Mouse (Mus musculus) forebrain, embryonic 13.5 days (tissue): ENCODE measurements around the gene Scaf11. TPM values are rescaled to one million over a fixed set of nuclear protein-coding genes. Genes with fewer than 3 reads are reported as not detected.

Source experiments
- ATAC-seq: fragments of 200-750 bp; cut with Nextera tagmentation; 2 replicates; pipeline ENCODE4 v1.8.0; 2017
- H3K27ac ChIP-seq: fragments of 300-500 bp; sonication (generic); 2 replicates; pipeline ENCODE4 v1.5.1; 2015; ENCODE audit warnings: inconsistent platforms, mild to moderate bottlenecking, moderate library complexity
- H3K27me3 ChIP-seq: fragments of 300-500 bp; sonication (generic); 2 replicates; pipeline ENCODE4 v1.6.1; 2015; ENCODE audit warnings: mild to moderate bottlenecking, inconsistent platforms
- H3K36me3 ChIP-seq: fragments of 300-500 bp; sonication (generic); 2 replicates; pipeline ENCODE4 v1.6.1; 2015; ENCODE audit warnings: mild to moderate bottlenecking, inconsistent platforms; ENCODE audit not compliant: poor library complexity, severe bottlenecking
- H3K4me1 ChIP-seq: fragments of 300-500 bp; sonication (generic); 2 replicates; pipeline ENCODE4 v1.6.1; 2015; ENCODE audit warnings: inconsistent platforms
- H3K4me2 ChIP-seq: fragments of 300-500 bp; sonication (generic); 2 replicates; pipeline ENCODE4 v1.6.1; 2015; ENCODE audit warnings: inconsistent platforms, mild to moderate bottlenecking, moderate library complexity
- H3K4me3 ChIP-seq: fragments of 300-500 bp; sonication (generic); 2 replicates; pipeline ENCODE4 v1.5.1; 2015; ENCODE audit warnings: mild to moderate bottlenecking, inconsistent platforms
- H3K9ac ChIP-seq: fragments of 300-500 bp; sonication (generic); 2 replicates; pipeline ENCODE4 v1.6.1; 2015; ENCODE audit warnings: mild to moderate bottlenecking, inconsistent platforms
- H3K9me3 ChIP-seq: fragments of 300-500 bp; sonication (generic); replicated peaks from 2 replicates; pipeline ENCODE4 v1.6.1; 2016; ENCODE audit warnings: inconsistent platforms
- WGBS: fragments of 180-500 bp; shearing (Covaris S2); methylation state at CpG from one replicate; pipeline ENCODE4 v1.1.7; 2015; 5-methylcytosine and 5-hydroxymethylcytosine counted together
- polyA plus RNA-seq: library from polyadenylated mRNA; unstranded; fragments of >200 nt; fragmentation: Nextera tagmentation; extraction: Ambion mirVana; gene quantifications from 2 replicates; pipeline ENCODE4 v1.2.1, GENCODE M21; 2015

The Scaf11 gene
- polyA plus RNA-seq, 1 experiment from 2014 or later, result 70.1 TPM

GRCm38 (mm10) chr15:96480822-96481221, 20.2 kb upstream of the Scaf11 start:
- WGBS, result 78% methylated on average over 3 of the region's 3 CpGs
- Histone ChIP-seq H3K27ac (no peak overlapping the region), H3K4me1 (no peaks in the 10 kb centered on the region), H3K36me3 (no peaks in the 10 kb centered on the region), H3K4me2 (no peak overlapping the region), H3K4me3 (no peak overlapping the region), H3K27me3 (no peaks in the 10 kb centered on the region), H3K9ac (no peak overlapping the region), H3K9me3 (no peaks in the 10 kb centered on the region)
- no peak for ATAC-seq

DNA sequence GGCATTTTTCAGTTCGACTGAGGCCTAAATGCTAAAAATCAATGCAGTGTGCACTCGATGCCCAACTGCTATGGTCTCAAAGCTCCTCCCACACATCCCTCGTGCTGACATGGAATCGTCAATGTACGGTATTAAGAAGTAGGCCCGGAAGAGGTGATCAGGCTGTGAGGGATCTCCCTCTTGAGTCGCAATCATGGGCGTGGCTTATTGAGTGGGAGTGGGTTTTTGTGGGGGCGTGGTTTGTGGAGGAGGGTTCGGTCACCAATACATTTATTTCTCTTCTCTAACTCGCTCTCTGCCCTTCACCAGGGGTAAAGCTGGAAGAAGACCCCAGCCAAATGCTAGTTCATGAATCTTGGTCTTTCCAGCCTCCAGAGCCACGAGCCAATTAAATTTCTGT, 17.4 kb upstream of the Scaf11 start:
- 91% methylated on average over 12 of the region's 12 CpGs for WGBS
- H3K4me3 ChIP-seq, result no peak overlapping the region
- H3K9ac ChIP-seq, result no peak overlapping the region
- no peak overlapping the region for H3K4me2 ChIP-seq
- no peaks in the 10 kb centered on the region for H3K9me3 ChIP-seq
- H3K27me3 ChIP-seq, result no peaks in the 10 kb centered on the region
- H3K4me1 ChIP-seq, result no peaks in the 10 kb centered on the region
- H3K36me3 ChIP-seq, result no peaks in the 10 kb centered on the region
- no peak overlapping the region for H3K27ac ChIP-seq
- no peak for ATAC-seq

- WGBS, result 7% methylated on average over 7 of the region's 7 CpGs
- ATAC-seq, result peak; percentile 70; the same call in 1 of the 2 replicates
Measured at GRCm38 (mm10) chr15:96476359-96476758, 15.7 kb upstream of the Scaf11 start.

DNA sequence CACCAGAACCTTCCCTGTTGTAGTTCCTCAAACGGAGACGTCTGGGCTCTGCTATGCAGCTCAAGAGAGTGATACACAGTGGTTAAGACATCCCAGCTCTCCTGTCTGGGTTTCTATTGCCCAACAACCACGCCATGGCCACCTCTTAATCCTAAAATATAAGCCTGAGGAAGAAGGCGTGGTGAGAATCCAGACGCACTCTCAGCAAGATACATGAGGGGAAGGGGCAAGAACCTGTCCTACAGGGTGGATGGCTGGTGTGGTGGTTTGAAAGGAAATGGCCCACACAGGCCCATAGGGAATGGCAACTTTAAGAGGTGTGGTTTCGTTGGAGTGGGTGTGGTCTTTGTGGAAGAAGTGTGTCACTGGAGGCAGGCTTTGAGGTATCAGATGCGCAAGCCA, 14.9 kb upstream of the Scaf11 start:
- WGBS, result 89% methylated on average over 7 of the region's 7 CpGs
- Histone ChIP-seq H3K9me3 (no peaks in the 10 kb centered on the region), H3K36me3 (no peaks in the 10 kb centered on the region), H3K27ac (no peak overlapping the region), H3K4me3 (no peak overlapping the region), H3K9ac (no peak overlapping the region), H3K27me3 (no peaks in the 10 kb centered on the region), H3K4me2 (no peak overlapping the region), H3K4me1 (no peaks in the 10 kb centered on the region)
- no peak for ATAC-seq

More at GRCm38 (mm10) chr15:96476359-96476758, 15.7 kb upstream of the Scaf11 start:
- no peak overlapping the region for H3K9ac ChIP-seq
- no peaks in the 10 kb centered on the region for H3K4me1 ChIP-seq
- H3K27ac ChIP-seq, result no peak overlapping the region
- H3K4me3 ChIP-seq, result no peak overlapping the region
- H3K4me2 ChIP-seq, result no peak overlapping the region
- no peaks in the 10 kb centered on the region for H3K36me3 ChIP-seq
- no peaks in the 10 kb centered on the region for H3K27me3 ChIP-seq
- H3K9me3 ChIP-seq, result no peaks in the 10 kb centered on the region

- H3K36me3 ChIP-seq, result no peaks in the 10 kb centered on the region
- no peaks in the 10 kb centered on the region for H3K9me3 ChIP-seq
- no peak overlapping the region for H3K27ac ChIP-seq
- WGBS, result 90% methylated on average over 20 of the region's 20 CpGs
- ATAC-seq, result no peak
- H3K4me2 ChIP-seq, result no peak overlapping the region
- no peak overlapping the region for H3K4me3 ChIP-seq
- no peak overlapping the region for H3K9ac ChIP-seq
- H3K27me3 ChIP-seq, result no peaks in the 10 kb centered on the region
- H3K4me1 ChIP-seq, result no peaks in the 10 kb centered on the region
Measured at GRCm38 (mm10) chr15:96474325-96474955, 13.8 kb upstream of the Scaf11 start.

- Histone ChIP-seq H3K4me1 (no peaks in the 10 kb centered on the region), H3K4me2 (no peak overlapping the region), H3K27ac (no peak overlapping the region), H3K9me3 (no peaks in the 10 kb centered on the region), H3K9ac (no peak overlapping the region), H3K4me3 (no peak overlapping the region), H3K36me3 (no peaks in the 10 kb centered on the region), H3K27me3 (no peaks in the 10 kb centered on the region)
- WGBS, result 92% methylated on average over 15 of the region's 15 CpGs
- no peak for ATAC-seq
Measured at GRCm38 (mm10) chr15:96473920-96474319, 13.3 kb upstream of the Scaf11 start.

GRCm38 (mm10) chr15:96468316-96468715, 7.7 kb upstream of the Scaf11 start:
- Histone ChIP-seq H3K4me1 (no peaks in the 10 kb centered on the region), H3K4me3 (no peak overlapping the region), H3K9ac (no peak overlapping the region), H3K27me3 (no peaks in the 10 kb centered on the region), H3K27ac (no peak overlapping the region), H3K36me3 (no peaks in the 10 kb centered on the region), H3K4me2 (no peak overlapping the region), H3K9me3 (no peaks in the 10 kb centered on the region; the same call in 1 of the 2 replicates)
- 89% methylated on average over 2 of the region's 2 CpGs for WGBS
- ATAC-seq, result no peak

DNA sequence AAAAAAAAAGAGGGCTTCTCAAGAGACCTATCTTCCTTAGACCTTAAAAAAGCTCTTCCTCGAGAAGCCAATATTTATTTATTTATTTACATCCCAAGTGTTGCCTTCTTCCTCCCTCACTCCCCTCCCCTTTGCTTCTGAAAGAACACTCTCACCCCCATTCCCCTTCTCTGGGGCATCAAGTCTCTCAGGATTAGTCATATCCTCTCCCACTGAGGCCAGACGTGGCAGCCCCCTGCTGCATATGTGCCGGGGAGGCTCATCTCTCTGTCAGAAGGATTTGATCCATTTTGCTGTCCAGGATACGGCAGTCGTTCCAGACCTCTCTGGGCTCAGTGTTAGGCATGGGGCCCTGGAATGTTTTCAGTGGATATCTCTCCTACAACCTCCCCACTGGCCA, 7.2 kb upstream of the Scaf11 start:
- Histone ChIP-seq H3K9ac (no peak overlapping the region), H3K4me3 (no peak overlapping the region), H3K4me2 (no peak overlapping the region), H3K36me3 (no peaks in the 10 kb centered on the region), H3K27ac (no peak overlapping the region), H3K4me1 (no peaks in the 10 kb centered on the region), H3K9me3 (no peaks in the 10 kb centered on the region; the same call in 1 of the 2 replicates), H3K27me3 (no peaks in the 10 kb centered on the region)
- 83% methylated on average over 5 of the region's 5 CpGs for WGBS
- ATAC-seq, result no peak

DNA sequence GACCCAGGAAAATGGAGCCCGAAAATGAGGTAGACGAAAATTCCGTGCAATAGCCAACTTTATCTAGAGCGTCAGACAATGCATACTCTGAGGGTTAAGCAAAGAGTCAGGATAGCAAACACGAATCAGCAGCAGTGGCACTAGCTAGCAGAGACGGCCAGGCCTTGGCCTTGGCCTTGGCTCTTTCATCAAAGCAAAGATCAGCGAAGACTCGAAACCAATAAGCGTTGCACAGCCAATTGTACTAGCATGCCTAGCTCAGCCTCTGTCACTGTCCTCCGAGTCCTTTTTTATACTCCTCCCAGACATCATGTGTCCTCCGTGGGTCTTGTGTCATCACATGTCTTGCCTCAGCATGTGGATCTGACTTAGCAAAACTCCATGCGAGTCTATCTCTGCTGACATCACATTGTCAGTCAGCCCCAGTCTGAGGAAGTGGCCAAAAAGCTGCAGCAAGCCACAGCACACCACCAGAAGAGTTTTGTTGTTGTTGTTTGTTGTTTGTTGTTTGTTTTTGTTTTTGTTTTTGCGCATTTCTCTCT, 5.8 kb upstream of the Scaf11 start:
- Histone ChIP-seq H3K4me3 (no peak overlapping the region), H3K9ac (no peak overlapping the region), H3K36me3 (no peaks in the 10 kb centered on the region), H3K27me3 (no peaks in the 10 kb centered on the region), H3K4me1 (peaks cover 8% of the 10 kb centered on the region), H3K4me2 (no peak overlapping the region), H3K9me3 (no peaks in the 10 kb centered on the region; the same call in 1 of the 2 replicates), H3K27ac (no peak overlapping the region)
- WGBS, result 93% methylated on average over 13 of the region's 13 CpGs
- ATAC-seq, result no peak

- no peak for ATAC-seq
- Histone ChIP-seq H3K4me1 (peaks cover 8% of the 10 kb centered on the region), H3K4me3 (no peak overlapping the region), H3K27me3 (no peaks in the 10 kb centered on the region), H3K4me2 (no peak overlapping the region), H3K36me3 (no peaks in the 10 kb centered on the region), H3K9ac (no peak overlapping the region), H3K27ac (no peak overlapping the region), H3K9me3 (no peaks in the 10 kb centered on the region; the same call in 1 of the 2 replicates)
- 94% methylated on average over 11 of the region's 11 CpGs for WGBS
Measured at GRCm38 (mm10) chr15:96465076-96465475, 4.4 kb upstream of the Scaf11 start.

- Histone ChIP-seq H3K4me3 (no peak overlapping the region), H3K36me3 (no peaks in the 10 kb centered on the region), H3K27me3 (no peaks in the 10 kb centered on the region), H3K4me2 (no peak overlapping the region), H3K4me1 (peaks cover 16% of the 10 kb centered on the region), H3K9ac (no peak overlapping the region), H3K27ac (no peak overlapping the region), H3K9me3 (no peaks in the 10 kb centered on the region; the same call in 1 of the 2 replicates)
- 97% methylated on average over 15 of the region's 15 CpGs for WGBS
- no peak for ATAC-seq
Measured at GRCm38 (mm10) chr15:96463821-96464220, 3.2 kb upstream of the Scaf11 start.

GRCm38 (mm10) chr15:96462611-96463010, 2.0 kb upstream of the Scaf11 start:
- no peak for ATAC-seq
- Histone ChIP-seq H3K27me3 (no peaks in the 10 kb centered on the region), H3K4me1 (peaks cover 26% of the 10 kb centered on the region), H3K36me3 (no peaks in the 10 kb centered on the region), H3K9me3 (no peaks in the 10 kb centered on the region; the same call in 1 of the 2 replicates), H3K4me2 (no peak overlapping the region), H3K4me3 (no peak overlapping the region), H3K9ac (no peak overlapping the region; the same call in 1 of the 2 replicates), H3K27ac (no peak overlapping the region)
- WGBS, result 89% methylated on average over 3 of the region's 3 CpGs
